Mouse (Mus musculus) embryonic facial prominence, embryonic 13.5 days (tissue): ENCODE measurements at regions not wholly inside any gene's neighbourhood (a gene's known extent, or its start where the extent isn't known, plus 50 kb on each side); places are given as distances from the start of the nearest gene placed in this dataset.

ENCODE experiments used
- ATAC-seq: fragments of 200-750 bp; cut with Nextera tagmentation; 2 replicates; pipeline ENCODE4 v1.8.0; 2017; ENCODE audit warnings: low read depth; ENCODE audit not compliant: insufficient number of reproducible peaks, insufficient read depth, low FRiP score, low TSS enrichment
- H3K27ac ChIP-seq: fragments of 300-500 bp; sonication (generic); 2 replicates; pipeline ENCODE4 v1.5.1; 2015; ENCODE audit warnings: moderate library complexity, mild to moderate bottlenecking, inconsistent platforms
- H3K27me3 ChIP-seq: fragments of 300-500 bp; sonication (generic); 2 replicates; pipeline ENCODE4 v1.6.1; 2015; ENCODE audit warnings: mild to moderate bottlenecking, inconsistent platforms
- H3K36me3 ChIP-seq: fragments of 300-500 bp; sonication (generic); 2 replicates; pipeline ENCODE4 v1.6.1; 2015; ENCODE audit warnings: mild to moderate bottlenecking, inconsistent platforms
- H3K4me1 ChIP-seq: fragments of 300-500 bp; sonication (generic); 2 replicates; pipeline ENCODE4 v1.6.1; 2015; ENCODE audit warnings: inconsistent platforms
- H3K4me2 ChIP-seq: fragments of 300-500 bp; sonication (generic); 2 replicates; pipeline ENCODE4 v1.6.1; 2015; ENCODE audit warnings: moderate library complexity, mild to moderate bottlenecking, inconsistent platforms
- H3K4me3 ChIP-seq: fragments of 300-500 bp; sonication (generic); 2 replicates; pipeline ENCODE4 v1.5.1; 2015; ENCODE audit warnings: mild to moderate bottlenecking, inconsistent platforms
- H3K9ac ChIP-seq: fragments of 300-500 bp; sonication (generic); 2 replicates; pipeline ENCODE4 v1.6.1; 2015; ENCODE audit warnings: mild to moderate bottlenecking, inconsistent platforms
- H3K9me3 ChIP-seq: fragments of 300-500 bp; sonication (generic); 2 replicates; pipeline ENCODE4 v1.6.1; 2016; ENCODE audit warnings: inconsistent platforms
- WGBS: fragments of 180-500 bp; shearing (Covaris S2); methylation state at CpG from one replicate; pipeline ENCODE4 v1.1.7; 2015; ENCODE audit warnings: mixed read lengths; 5-methylcytosine and 5-hydroxymethylcytosine counted together

DNA sequence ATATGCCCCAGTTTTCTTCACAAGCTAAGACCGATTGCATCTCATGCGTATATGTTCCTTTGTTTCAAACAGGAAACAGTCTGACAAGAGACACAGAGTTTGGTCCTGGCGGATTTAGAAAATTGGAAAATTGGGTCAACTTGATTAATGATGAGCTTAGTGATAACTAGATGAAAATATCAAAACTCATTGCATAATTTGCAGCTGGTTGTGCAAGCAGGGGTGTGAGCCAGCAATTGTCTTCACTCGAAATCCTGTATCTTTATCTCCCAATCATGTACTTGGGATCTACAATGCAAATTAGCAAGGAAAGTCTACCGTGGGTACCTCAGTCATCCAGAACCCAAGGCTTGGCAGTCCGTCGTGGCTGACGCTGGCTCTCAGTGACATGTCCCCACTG is 128.9 kb upstream of the N6amt1 start:
- peaks cover 7% of the 10 kb centered on the region; the same call in 1 of the 2 replicates for H3K27me3 ChIP-seq
- WGBS, result 74% methylated on average over 8 of the region's 8 CpGs
- ATAC-seq, result no peak

DNA sequence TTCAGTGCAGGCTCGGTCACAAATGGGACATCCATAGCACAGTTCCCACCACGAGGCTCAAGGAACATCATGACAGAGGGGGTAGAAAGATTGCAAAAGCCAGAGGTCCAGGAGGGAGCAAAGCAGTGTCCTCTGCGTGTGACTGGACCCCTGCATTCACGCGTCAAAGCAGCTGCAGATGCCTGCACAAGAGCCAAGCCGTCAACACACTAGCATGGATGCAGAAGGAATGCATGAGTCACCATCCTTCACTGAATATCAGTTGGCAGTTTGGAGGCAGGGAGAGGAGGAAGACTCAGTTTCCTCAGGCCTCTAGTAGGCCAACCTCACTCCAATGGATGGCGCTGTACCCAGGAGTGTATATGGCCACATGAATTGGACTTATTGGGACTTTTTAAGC is 130.0 kb upstream of the N6amt1 start:
- ATAC-seq, result no peak
- H3K9ac ChIP-seq, result no peak overlapping the region
- no peak overlapping the region for H3K27ac ChIP-seq
- no peak overlapping the region for H3K4me3 ChIP-seq
- H3K4me1 ChIP-seq, result peaks cover 8% of the 10 kb centered on the region
- H3K4me2 ChIP-seq, result no peak overlapping the region
- WGBS, result 87% methylated on average over 7 of the region's 7 CpGs
- H3K27me3 ChIP-seq, result peaks cover 7% of the 10 kb centered on the region; the same call in 1 of the 2 replicates
- no peaks in the 10 kb centered on the region for H3K36me3 ChIP-seq
- H3K9me3 ChIP-seq, result no peaks in the 10 kb centered on the region

More for the DNA sequence above, 128.9 kb upstream of the N6amt1 start:
- H3K9ac ChIP-seq, result no peak overlapping the region
- no peak overlapping the region for H3K4me2 ChIP-seq
- H3K4me1 ChIP-seq, result peaks cover 8% of the 10 kb centered on the region
- H3K4me3 ChIP-seq, result no peak overlapping the region
- no peaks in the 10 kb centered on the region for H3K36me3 ChIP-seq
- H3K27ac ChIP-seq, result 0 out of 2 replicates have a peak overlapping the region, but pooled peaks have one; percentile 16
- H3K9me3 ChIP-seq, result no peaks in the 10 kb centered on the region

DNA sequence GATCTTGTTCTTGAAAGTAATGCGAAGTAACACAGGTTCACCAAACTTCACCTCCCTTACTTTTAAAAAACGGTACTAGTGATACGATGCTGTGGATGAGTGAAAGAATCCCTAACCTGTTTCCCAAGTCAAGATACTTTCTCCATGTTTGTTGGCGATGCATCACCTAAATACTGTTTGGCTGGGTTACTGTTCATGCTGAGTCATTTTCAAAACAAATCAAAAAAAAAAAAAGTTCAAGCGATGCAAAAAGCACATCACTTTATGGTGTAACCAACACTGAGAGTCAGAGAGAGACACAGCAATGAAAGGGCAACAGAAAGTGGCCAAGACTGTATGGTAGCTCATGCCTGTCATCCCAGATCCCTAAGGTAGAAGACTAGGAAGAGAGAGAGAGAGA is 133.4 kb upstream of the N6amt1 start:
- Histone ChIP-seq H3K4me2 (no peak overlapping the region), H3K4me1 (peaks cover 6% of the 10 kb centered on the region), H3K27ac (no peak overlapping the region), H3K9me3 (no peaks in the 10 kb centered on the region), H3K4me3 (no peak overlapping the region), H3K9ac (no peak overlapping the region), H3K36me3 (no peaks in the 10 kb centered on the region), H3K27me3 (peaks cover 7% of the 10 kb centered on the region; the same call in 1 of the 2 replicates)
- WGBS, result 89% methylated on average over 5 of the region's 5 CpGs
- no peak for ATAC-seq

DNA sequence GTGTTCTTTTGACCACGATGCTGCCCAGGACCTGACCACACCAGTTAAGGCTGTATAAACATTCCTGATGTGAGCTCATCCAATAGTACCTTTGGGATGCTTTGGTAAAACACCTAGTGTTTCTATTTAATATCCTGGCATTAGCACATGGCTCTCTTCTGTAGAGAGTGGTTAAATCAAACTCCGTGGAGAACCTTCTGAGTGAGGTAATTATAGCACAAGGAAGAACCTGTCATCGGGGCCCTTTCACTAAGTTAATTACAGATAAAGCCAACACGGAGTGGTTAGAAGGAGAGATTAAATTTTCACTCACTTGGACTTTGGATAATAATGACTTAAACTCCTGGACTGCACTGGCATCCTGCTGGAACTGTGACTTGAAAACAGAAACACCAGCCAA is 133.8 kb upstream of the N6amt1 start:
- H3K9me3 ChIP-seq, result no peaks in the 10 kb centered on the region
- H3K4me3 ChIP-seq, result no peak overlapping the region
- no peak for ATAC-seq
- H3K9ac ChIP-seq, result no peak overlapping the region
- H3K36me3 ChIP-seq, result no peaks in the 10 kb centered on the region
- peaks cover 7% of the 10 kb centered on the region; the same call in 1 of the 2 replicates for H3K27me3 ChIP-seq
- no peak overlapping the region for H3K4me2 ChIP-seq
- WGBS, result 46% methylated on average over 4 of the region's 4 CpGs
- H3K4me1 ChIP-seq, result 0 out of 2 replicates have a peak, but pooled peaks cover 2% of the 10 kb centered on the region
- no peak overlapping the region for H3K27ac ChIP-seq

DNA sequence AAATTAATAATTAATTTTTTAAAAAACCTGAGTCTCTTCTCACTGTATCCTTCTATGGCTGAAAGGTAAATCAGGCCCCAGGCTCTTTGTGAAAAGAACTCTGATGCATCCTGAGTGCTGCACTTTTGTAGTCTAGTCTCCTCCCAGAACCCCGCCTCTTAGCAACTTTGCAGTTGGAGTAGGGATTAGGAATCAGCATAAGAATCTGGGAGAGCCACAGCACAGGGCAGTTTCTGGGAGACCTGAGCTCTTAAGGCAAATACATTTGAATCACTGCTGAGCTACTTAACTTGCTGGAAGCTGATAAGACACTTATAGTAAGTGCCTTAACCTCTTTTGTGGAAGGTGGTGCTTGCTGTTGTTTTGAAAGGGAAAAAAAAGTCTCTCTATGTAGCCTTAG is 146.1 kb upstream of the N6amt1 start:
- no peak for ATAC-seq
- WGBS, result 55% methylated on average over 1 of the region's 1 CpGs
- H3K4me2 ChIP-seq, result no peak overlapping the region
- no peaks in the 10 kb centered on the region for H3K27me3 ChIP-seq
- H3K27ac ChIP-seq, result no peak overlapping the region
- H3K4me1 ChIP-seq, result no peaks in the 10 kb centered on the region
- no peaks in the 10 kb centered on the region for H3K9me3 ChIP-seq
- no peak overlapping the region for H3K9ac ChIP-seq
- H3K36me3 ChIP-seq, result no peaks in the 10 kb centered on the region
- no peak overlapping the region for H3K4me3 ChIP-seq

DNA sequence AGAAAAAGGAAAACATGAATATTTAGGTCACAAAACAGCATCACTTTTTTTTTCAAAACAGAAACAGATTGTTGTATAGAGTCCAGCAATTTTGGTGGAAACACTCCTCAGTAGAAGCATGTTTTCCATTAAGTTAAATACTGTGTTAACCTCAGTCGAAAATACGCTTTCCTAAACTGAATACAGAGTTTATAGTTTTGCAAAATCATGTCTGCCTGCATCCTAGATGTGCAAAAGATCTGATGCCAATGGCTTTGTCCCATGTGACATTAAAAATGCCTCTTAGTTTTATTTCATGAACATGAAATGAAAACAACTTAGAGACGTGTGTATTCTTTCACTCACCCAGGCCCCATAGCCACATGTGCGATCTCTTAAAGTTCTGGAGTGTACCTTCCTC is 163.5 kb upstream of the N6amt1 start:
- ATAC-seq, result no peak
- H3K4me3 ChIP-seq, result no peak overlapping the region
- peak overlapping the region; percentile 40 for H3K27ac ChIP-seq
- H3K4me2 ChIP-seq, result no peak overlapping the region
- no peak overlapping the region for H3K9ac ChIP-seq
- H3K36me3 ChIP-seq, result no peaks in the 10 kb centered on the region
- H3K4me1 ChIP-seq, result 0 out of 2 replicates have a peak, but pooled peaks cover 7% of the 10 kb centered on the region
- WGBS, result 47% methylated on average over 4 of the region's 4 CpGs
- no peaks in the 10 kb centered on the region for H3K27me3 ChIP-seq
- no peaks in the 10 kb centered on the region for H3K9me3 ChIP-seq

DNA sequence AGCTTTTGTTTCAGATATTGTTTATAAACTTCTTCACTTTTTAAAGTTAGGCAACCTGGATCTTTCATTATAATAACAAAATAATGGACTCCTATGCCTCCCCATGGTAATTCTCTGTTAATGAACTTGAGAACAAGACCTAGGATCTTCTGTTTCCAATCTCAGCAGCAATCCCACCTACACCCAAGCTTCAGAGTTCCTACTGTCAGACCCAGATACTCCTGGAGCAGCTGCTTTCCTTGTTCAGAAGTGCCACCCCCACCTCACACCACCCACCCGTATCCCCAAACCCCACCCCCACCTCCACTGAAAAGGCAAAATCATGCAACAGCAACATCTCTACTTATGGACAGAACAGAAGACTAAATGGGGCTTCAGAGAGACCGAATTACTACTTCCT is 165.2 kb upstream of the N6amt1 start:
- Histone ChIP-seq H3K9ac (no peak overlapping the region), H3K27ac (no peak overlapping the region), H3K4me2 (no peak overlapping the region), H3K9me3 (no peaks in the 10 kb centered on the region), H3K27me3 (no peaks in the 10 kb centered on the region), H3K4me3 (no peak overlapping the region), H3K36me3 (no peaks in the 10 kb centered on the region), H3K4me1 (0 out of 2 replicates have a peak, but pooled peaks cover 7% of the 10 kb centered on the region)
- WGBS, result 80% methylated on average over 2 of the region's 2 CpGs
- no peak for ATAC-seq

DNA sequence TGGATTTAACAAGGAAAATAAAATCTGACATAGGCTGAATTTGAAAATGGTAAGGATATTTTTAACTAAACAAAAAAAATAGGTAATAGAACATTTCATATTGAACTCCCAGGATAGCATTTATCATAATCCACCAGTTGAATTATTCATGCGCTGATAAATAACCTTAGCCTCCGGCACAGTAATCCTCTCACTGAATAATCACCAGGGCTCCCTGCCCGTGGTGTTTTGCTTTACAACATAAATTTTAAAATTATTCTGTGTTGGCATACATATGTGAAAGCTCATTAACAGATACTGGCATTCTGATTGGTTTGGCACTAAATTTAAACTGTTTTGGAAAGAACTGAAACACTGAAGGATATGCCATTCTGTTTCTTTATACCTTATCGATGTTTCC is 181.6 kb upstream of the N6amt1 start:
- H3K27ac ChIP-seq, result no peak overlapping the region
- 83% methylated on average over 4 of the region's 4 CpGs for WGBS
- no peak overlapping the region for H3K4me2 ChIP-seq
- no peak overlapping the region for H3K9ac ChIP-seq
- no peaks in the 10 kb centered on the region for H3K9me3 ChIP-seq
- no peaks in the 10 kb centered on the region for H3K27me3 ChIP-seq
- ATAC-seq, result no peak
- H3K4me1 ChIP-seq, result no peaks in the 10 kb centered on the region
- no peaks in the 10 kb centered on the region for H3K36me3 ChIP-seq
- H3K4me3 ChIP-seq, result no peak overlapping the region

DNA sequence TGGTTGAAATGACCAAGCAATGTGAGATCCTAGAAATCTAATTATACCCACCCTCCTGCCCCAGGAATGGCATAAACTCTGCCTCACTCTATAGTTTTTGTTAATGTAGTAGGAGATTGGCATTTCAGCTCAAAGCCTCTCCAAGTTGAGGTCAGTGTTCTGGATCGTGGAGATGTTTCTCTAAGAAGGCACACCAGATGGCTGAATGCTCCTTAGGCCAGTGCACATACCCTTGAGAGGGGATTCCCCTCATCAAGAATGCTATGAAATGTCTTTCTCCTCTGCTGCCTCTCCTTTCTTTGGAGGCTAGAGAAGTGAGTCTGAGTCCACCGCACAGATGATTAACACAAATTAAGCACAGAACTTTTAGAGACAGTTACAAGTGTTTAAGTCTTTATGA is 214.7 kb upstream of the N6amt1 start:
- H3K4me3 ChIP-seq, result no peak overlapping the region
- no peaks in the 10 kb centered on the region for H3K9me3 ChIP-seq
- no peak overlapping the region for H3K4me2 ChIP-seq
- no peaks in the 10 kb centered on the region for H3K27me3 ChIP-seq
- WGBS, result 81% methylated on average over 2 of the region's 2 CpGs
- H3K36me3 ChIP-seq, result no peaks in the 10 kb centered on the region
- no peaks in the 10 kb centered on the region for H3K4me1 ChIP-seq
- no peak for ATAC-seq
- H3K9ac ChIP-seq, result no peak overlapping the region
- H3K27ac ChIP-seq, result no peak overlapping the region

DNA sequence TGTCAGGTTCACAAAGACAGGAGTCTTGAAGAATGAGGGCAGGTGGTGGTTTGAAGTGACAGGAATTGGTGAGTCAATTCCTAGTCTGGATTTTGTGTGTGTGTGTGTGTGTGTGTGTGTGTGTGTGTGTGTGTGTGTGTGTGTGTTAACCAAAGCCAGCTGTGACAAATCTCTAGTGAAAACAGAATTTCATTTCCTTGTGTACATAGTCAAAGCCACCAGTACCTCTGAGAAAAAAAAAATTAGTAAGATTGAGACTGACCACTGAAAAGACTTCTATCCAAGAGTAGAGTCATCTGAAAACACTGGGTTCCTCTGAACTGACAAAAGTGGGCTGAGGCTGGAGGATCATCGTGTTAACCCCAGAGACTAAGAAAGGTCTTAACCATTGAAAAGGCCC is 217.5 kb upstream of the N6amt1 start:
- ATAC-seq, result no peak

DNA sequence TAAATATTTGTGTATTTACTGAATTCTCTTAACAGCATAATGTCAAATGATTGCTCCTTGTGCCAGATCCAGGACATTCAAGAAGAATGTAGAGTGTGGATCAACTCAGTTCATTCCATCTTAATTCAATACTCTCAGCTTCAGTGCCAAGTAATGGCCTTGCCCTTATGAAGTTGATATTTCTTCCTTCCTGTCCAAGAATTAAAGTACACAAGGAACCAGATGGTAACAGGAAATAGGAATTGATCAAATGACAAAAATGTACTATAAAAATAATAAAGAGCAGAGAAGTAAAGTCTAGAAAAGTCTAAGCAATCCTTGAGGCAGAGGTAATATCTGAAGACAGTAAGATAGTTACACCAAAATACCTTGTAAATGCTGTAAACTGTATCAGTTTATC is 219.5 kb upstream of the N6amt1 start:
- no peak overlapping the region for H3K27ac ChIP-seq
- H3K4me3 ChIP-seq, result no peak overlapping the region
- H3K9ac ChIP-seq, result no peak overlapping the region
- peaks cover 4% of the 10 kb centered on the region; the same call in 1 of the 2 replicates for H3K4me1 ChIP-seq
- no peak for ATAC-seq
- no peaks in the 10 kb centered on the region for H3K9me3 ChIP-seq
- no peaks in the 10 kb centered on the region for H3K36me3 ChIP-seq
- H3K27me3 ChIP-seq, result no peaks in the 10 kb centered on the region
- no peak overlapping the region for H3K4me2 ChIP-seq

More for the DNA sequence above, 217.5 kb upstream of the N6amt1 start:
- Histone ChIP-seq H3K4me3 (no peak overlapping the region), H3K27me3 (no peaks in the 10 kb centered on the region), H3K9ac (no peak overlapping the region), H3K9me3 (no peaks in the 10 kb centered on the region), H3K27ac (no peak overlapping the region), H3K4me1 (no peaks in the 10 kb centered on the region), H3K4me2 (no peak overlapping the region), H3K36me3 (no peaks in the 10 kb centered on the region)
- WGBS, result 92% methylated on average over 1 of the region's 1 CpGs

DNA sequence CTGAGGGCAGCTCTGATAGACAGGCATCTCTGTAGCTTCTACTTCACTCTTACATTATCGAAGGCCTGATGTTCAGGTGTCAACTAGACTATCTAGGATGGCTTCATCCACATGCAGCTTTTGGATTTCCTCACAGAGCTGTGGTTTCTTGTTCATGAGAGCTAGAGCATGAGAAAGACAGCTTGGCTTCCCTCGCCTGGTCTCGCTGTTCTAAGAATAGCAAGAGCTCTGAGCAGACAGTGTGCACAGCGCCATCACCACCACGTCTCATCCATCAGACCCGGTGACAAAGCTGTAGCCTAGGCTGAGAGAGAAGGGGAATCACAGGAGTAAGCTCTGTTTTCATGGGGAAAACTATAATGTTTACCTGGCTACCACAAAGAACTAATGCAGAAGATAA is 220.1 kb upstream of the N6amt1 start:
- ATAC-seq, result no peak
- Histone ChIP-seq H3K4me2 (no peak overlapping the region), H3K27me3 (no peaks in the 10 kb centered on the region), H3K9me3 (no peaks in the 10 kb centered on the region), H3K9ac (no peak overlapping the region), H3K4me1 (peaks cover 4% of the 10 kb centered on the region; the same call in 1 of the 2 replicates), H3K36me3 (no peaks in the 10 kb centered on the region), H3K4me3 (no peak overlapping the region), H3K27ac (no peak overlapping the region)
- 88% methylated on average over 6 of the region's 6 CpGs for WGBS

DNA sequence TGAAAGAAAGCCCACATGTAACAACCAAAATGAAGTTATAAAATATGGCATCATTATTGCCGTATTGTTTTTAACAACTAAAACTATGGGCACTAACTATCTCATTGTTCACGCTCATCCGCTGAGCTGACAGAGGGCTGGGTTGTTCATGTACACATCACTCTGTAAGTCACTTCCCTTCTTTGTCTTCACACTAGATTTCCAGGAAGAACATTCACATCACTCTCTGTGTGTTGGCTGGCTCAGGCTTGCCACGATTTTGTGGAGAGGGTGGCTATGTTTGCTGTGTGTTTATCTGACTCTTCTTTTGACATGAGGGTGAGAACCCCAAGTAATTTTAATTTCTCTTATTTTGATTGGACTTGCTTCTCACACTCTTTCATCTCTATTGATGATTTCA is 221.9 kb upstream of the N6amt1 start:
- Histone ChIP-seq H3K27me3 (no peaks in the 10 kb centered on the region), H3K9ac (no peak overlapping the region), H3K27ac (no peak overlapping the region), H3K36me3 (no peaks in the 10 kb centered on the region), H3K4me1 (peaks cover 4% of the 10 kb centered on the region; the same call in 1 of the 2 replicates), H3K4me3 (no peak overlapping the region), H3K9me3 (no peaks in the 10 kb centered on the region), H3K4me2 (no peak overlapping the region)
- no peak for ATAC-seq
- 83% methylated on average over 4 of the region's 4 CpGs for WGBS
